Mouse (Mus musculus): ENCODE measurements at regions not wholly inside any gene's neighbourhood (a gene's known extent, or its start where the extent isn't known, plus 50 kb on each side); places are given as distances from the start of the nearest gene placed in this dataset.

DNA sequence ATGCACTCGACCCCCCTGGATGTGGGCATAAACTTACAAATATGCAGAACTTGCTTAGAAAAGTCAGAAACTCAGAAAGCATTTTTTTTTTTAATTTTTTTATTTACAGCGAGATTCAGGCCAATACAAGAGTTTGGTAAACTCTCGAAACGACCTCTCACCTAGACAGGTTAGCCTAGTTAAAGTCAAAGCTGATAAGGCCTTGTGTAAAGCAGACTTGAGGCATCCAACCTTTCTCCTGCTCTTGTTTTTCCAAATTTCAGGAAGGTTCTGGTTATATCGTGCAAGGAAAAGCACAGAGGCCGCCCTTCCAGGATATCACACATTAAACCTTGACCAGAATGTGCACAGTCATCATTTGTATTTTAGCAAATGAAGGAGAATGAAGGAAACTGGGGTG lies 315.8 kb downstream of the Etnk1 start:
- no peak for DNase-seq (ENCODE audit: low spot score in 2 of 2)

DNA sequence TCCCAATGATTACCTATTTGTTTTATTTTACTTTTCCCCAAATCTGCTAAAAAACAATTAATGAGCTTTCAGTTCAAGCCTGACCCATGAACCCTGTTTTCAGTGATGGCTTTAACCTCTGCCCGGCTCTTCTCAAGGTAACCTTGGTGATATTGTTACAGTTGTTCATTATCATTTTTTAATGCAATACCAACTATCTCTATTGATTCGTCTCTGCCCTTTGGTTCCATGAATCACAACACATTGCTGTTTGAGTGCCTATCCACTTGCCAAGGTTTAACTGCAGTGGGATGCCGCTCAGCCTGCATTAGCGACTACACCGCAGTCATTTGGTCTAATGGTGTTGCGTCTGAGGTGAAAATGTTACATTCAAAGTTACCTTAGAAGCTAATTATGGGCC lies 317.9 kb downstream of the Etnk1 start:
- no peak for DNase-seq (ENCODE audit: low spot score in 2 of 2)

DNA sequence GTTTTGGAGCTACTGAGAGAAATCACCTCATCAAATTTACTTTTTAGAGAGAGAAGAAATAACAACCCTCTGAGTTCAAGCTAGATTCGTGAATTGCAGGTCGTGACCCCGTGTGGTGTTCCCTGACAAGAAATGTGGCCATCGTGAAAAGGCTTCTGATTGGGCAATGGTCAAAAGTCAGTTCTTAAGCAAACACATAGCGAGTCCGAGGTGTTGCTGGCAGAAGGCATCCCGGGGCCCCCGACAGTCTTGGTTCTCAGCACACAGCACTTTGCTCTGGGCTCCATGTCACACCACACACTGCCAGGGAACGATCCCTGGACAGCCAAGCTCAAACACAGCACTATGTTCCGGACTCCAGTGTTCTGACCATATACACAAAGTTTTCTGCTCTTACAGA lies 320.0 kb downstream of the Etnk1 start:
- no peak for DNase-seq (ENCODE audit: low spot score in 2 of 2)

DNA sequence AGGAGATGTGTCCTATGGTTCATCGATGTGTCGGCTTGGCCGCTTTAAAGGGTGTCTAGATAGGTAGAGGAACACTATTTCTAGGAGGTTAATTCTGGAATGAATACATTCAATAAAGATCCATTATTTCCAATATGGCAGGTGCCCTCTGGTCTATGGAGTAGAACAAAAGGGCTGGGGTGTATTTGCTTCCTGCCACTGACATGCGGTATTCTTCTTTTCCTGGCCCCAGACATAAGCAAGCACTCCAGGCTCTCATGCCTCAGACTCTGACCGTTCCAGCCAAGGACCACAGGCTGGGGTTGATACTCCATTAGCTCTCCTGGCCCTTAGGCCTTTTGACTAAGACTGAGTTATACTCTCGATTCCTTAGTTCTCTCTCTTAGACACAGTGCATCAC lies 323.0 kb downstream of the Etnk1 start:
- no peak for DNase-seq (ENCODE audit: low spot score in 2 of 2)

DNA sequence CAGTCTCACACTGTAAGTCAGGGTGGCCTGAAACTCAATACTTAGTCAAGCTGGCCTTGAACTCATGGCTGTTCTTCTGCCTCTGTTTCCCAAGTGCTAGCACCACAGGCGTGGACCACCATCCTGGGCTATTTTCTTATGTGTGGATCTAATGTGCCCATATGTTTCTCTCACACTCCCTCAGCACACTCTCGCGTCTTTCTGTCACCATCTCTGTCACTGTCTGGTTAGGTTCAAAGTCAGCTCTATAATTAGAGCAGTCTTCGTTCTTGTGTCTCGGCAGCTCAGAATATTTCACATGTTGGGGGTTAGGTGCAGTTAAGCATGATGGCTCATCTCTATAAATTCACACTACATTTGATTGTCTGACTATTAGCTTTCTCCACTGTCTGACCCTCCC lies 324.4 kb downstream of the Etnk1 start:
- DNase-seq (ENCODE audit: low spot score in 2 of 2), result no peak

DNA sequence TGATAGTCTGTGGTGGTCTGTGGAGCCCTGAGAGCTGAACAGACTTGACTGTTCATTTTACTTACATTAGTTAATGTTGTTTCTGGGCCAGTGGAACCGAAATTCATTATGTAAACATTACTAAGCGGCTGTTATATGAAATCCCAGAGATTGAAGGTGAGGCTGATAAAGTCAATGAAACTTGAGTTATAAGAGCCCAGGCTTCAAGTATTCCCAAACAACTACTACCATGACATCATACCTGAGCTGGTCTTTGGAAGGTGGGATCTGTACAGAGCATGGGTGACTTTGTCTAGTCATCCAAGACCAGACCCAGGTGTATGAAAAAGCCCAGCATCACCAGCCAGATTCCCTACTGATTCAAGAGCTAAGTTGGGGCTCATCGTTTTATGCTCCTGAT lies 326.5 kb downstream of the Etnk1 start:
- no peak for DNase-seq (ENCODE audit: low spot score in 2 of 2)

DNA sequence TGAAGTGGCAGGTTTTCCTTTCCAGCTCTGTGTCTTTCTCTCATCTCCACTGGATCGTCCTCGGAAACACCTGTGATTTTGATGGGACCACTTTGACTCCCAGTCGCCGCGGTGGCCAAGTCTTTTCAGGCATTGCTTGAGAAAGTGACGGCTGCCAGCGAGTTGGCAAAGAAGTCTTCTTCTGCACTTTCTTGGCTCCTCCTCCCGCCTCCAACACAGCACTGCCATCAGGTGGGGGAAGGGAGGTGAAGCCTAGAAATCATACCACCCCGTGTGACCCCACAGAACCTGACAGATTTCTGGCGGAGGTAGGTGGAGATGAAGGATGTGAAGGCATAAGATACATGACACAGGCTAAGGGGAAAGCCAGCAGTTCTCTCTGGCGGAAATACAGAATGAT lies 327.3 kb downstream of the Etnk1 start:
- DNase-seq (ENCODE audit: low spot score in 2 of 2), result no peak

DNA sequence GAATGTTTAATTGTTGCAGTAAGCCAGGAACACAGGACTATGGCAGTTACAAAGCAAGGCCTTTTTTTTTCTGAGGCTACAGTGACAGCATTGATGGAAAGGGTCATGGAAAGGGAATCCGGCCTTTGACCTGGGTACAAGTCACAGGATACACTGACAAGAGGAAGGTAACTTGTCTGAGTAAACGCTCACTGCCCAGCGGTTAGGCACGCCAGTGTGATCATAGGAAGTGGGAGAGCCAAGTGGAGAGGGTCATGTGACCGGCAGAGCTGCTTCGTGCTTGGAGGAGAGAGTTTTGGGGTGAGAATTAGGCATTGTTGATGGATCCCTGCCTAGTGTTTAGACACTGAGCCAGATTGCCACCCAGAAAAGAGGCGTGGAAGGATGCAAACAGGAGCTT lies 327.9 kb downstream of the Etnk1 start:
- no peak for DNase-seq (ENCODE audit: low spot score in 2 of 2)

DNA sequence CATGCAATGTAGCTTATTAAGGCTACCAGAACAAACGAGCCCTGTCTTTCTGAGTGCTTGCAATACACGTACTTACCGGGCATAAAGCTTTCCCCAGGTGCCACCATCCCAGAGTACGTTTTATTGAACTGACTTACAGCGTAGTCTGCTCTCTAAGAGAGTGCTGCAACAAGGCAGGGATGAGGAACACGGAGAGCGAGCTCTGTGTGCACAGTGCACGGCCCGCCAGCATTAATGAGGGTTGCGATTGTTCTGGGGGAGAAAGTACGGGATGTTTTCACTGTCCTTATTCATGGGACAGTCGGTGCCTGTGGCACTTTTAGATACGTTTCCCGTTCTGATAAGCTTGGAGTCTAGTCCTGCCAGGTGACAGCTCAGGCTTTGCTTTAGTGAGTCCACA lies 331.7 kb downstream of the Etnk1 start:
- DNase-seq (ENCODE audit: low spot score in 2 of 2), result no peak

DNA sequence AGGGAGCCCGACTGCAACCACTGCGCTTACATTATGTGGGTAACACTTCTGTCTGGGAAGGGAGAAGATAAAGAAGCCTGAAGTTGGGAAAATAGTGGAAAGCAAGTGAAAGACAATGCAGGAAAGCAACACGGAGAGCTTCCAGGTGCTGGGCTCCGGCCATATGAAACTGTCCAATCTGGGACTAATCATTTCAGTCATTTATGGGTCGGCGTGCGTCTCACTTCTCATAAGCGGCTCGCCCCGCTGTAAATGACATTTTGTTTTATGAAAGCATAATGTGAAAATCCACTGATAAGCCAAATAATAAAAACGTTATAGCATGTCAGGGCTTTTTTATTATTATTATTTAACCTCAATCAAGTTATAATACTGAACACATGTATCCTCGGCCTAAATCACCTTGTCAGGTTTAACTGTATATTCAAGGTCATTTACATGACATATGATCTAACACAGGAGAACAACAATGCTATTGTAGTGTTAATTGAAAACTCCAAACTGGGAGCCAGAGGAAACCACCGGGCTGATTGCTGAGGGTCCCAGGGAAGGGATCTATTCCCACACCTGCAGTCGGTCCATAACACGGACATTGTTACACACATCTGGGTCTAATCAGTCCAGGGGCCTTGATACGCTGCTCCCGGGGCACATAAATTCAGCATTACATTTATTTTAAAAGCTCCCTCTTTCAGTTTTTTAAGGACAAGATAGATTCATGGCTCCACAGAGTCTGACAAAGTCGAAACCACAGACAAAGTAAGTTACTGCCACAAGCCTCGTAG lies 332.4 kb downstream of the Etnk1 start:
- no peak for DNase-seq (ENCODE audit: low spot score in 2 of 2)

DNA sequence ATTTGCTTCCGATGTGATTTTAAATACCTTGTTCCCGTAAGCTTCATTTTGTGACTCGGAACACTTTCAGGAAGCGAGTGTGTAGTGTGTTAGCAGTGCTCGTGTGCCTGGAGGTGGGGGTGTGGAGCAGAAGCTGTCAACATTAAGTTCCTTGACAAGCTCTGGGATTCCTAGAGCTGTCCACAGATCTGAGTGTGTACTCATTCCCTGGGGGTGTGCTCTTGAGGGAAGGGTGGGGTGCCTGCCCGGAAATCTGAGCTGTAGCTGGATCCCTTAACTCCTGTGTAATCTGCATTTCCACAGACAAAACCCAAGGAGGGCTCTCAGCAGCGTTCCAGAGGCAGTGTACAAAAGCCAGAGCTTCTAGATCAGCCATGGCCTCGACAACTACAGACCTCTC lies 335.8 kb downstream of the Etnk1 start:
- DNase-seq (ENCODE audit: low spot score in 2 of 2), result no peak

DNA sequence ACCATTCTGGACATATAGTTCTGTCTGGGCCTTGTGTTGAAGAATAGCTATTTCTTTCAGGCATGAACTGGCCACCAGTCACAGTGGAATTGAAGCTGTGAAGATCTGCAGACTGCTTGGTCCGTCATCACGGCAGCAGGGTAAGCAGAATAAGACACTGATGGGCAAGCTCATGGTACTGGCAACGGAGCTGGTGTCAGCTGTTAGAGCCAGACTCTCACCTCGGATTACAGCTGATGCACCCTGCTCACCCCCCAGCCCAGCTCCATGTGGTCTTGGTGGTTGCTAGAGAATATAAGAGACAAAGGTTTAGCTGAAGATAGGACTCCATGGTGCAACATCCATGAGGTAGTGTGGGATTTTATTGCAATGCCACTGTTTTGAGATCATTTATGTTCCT lies 336.9 kb downstream of the Etnk1 start:
- DNase-seq (ENCODE audit: low spot score in 2 of 2), result no peak

DNA sequence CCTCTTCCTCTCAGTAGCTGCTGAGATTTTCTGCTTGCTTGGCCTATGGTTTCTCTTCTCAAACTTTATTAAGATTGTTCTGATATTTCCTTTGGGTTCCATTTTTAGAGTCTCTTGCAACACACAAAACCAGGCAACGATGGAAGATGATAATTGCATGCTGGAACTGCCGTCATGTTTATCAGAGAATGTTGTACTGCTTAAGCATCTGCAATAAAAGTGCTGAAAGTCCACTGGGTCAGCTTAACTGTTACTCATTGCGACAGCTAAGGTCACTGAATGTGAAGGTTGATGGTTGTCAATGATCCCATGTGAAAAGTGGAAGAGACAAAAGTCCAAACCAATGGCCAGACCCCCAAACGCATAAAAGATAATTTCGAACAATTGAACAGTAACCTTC lies 346.4 kb downstream of the Etnk1 start:
- no peak for DNase-seq (ENCODE audit: low spot score in 2 of 2)

DNA sequence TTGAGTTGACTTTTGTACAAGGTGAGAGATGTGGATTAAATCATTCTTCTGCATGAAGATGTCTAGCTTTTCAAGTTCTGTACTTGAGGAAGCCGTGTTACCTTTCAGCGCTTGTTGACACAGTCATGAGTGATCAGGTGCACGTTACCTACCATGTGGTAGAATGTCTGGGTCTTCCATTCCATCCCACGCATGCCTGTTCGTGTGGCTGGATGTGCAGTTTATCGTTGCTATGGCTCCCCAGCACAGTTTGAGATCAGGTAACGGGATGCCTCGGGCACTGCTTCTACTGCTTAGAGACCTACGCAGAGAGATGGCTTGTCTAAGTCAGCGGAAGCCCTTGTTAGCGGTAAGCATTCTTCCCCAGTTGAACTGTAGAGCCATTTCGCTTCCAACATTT lies 348.1 kb downstream of the Etnk1 start:
- DNase-seq (ENCODE audit: low spot score in 2 of 2), result no peak

DNA sequence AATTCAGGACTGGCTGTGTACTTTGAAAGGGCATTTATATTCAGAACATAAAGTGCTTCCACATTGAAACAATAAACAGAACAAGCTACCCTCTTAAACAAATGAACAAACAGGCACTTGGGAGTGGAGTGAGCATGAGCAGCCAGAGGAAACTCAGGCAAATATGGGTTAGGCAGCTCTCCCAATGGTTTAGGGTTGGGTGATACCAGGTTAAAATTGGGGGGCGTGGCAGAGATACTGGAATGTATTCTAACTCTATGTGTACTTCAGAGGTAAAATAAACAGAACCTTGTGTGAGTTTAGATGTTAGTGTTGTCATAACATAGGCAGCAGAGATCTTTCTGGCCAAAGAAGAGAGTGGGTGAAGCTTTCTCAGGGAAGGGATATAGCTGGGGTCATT lies 349.7 kb downstream of the Etnk1 start:
- no peak for DNase-seq (ENCODE audit: low spot score in 2 of 2)

DNA sequence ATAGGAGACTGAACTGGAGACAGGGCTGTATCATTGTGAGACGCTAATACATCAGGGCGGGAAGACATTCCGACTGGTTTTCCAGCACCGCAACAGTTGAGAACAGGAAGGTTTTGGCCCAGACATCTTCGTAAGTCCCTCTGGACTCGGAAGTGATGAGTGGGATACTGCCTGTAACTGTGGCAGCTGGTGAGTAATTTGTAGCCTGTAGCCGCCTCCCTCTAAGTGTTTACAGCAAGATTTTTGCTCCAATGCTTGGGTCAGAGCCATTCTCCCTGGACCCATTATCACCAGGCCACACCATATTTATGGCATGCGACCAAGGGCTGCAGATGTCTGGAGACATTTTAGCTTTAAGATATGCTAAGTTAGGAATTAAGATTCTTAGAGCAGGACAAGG lies 351.5 kb downstream of the Etnk1 start:
- DNase-seq (ENCODE audit: low spot score in 2 of 2), result peak in 1 of 2 experiments; percentile 16

DNA sequence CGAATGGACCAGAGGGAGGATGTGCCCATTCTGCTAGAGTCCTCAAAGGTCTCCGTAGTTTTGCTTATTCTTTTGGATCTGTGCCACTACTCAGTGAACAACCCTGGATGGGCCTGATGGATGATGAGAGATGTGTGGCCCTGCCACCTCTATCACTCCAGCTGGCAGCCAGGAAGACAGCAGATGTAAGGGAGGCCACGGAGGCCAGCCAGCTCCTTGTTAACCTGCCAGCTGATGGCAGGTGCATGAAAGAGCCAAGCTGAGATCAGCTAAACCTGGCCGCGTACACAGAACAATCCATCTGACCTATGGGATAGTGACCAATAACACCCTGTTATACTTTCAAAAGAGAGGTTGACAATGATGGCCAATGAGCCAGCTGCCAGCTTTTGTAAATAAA lies 352.6 kb downstream of the Etnk1 start:
- no peak for DNase-seq (ENCODE audit: low spot score in 2 of 2)

DNA sequence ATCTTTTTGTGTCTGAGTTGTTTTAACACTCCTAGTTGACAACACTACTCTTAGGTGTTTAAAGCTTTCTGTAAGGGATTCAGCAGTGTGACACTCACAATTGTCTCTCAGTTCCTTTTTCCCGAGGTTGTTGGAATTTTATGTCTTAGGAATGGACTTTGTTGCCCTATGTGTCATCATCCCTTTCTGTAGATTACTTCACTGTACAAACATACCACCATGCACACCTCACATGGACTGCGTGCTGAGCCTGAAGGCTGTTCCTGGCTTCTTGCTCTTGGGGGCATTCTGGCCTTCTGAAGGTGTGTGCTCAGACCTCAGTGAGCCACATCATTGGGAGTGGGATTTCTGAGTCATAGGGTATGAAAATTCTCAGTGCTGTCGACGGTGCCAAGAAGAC lies 358.1 kb downstream of the Etnk1 start:
- DNase-seq (ENCODE audit: low spot score in 2 of 2), result no peak

DNA sequence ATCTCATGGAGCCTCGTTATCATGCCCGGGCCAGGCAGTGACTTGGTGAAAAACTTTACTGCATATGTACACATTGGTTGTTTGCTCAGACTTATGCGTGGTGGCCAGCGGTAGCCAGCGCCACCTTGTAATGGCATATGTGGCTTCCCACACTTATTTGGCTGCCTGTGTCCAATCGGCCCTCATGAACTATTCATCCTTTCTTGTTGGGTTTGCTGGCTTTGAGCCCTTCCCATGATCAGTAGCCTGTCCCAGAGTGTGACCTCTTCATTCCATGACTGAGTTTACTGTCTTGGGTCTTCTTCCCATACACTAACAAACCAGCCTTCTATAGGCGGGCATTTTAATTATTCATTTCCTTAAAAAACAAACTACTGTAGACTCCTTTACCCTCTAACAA lies 361.9 kb downstream of the Etnk1 start:
- DNase-seq (ENCODE audit: low spot score in 2 of 2), result no peak

DNA sequence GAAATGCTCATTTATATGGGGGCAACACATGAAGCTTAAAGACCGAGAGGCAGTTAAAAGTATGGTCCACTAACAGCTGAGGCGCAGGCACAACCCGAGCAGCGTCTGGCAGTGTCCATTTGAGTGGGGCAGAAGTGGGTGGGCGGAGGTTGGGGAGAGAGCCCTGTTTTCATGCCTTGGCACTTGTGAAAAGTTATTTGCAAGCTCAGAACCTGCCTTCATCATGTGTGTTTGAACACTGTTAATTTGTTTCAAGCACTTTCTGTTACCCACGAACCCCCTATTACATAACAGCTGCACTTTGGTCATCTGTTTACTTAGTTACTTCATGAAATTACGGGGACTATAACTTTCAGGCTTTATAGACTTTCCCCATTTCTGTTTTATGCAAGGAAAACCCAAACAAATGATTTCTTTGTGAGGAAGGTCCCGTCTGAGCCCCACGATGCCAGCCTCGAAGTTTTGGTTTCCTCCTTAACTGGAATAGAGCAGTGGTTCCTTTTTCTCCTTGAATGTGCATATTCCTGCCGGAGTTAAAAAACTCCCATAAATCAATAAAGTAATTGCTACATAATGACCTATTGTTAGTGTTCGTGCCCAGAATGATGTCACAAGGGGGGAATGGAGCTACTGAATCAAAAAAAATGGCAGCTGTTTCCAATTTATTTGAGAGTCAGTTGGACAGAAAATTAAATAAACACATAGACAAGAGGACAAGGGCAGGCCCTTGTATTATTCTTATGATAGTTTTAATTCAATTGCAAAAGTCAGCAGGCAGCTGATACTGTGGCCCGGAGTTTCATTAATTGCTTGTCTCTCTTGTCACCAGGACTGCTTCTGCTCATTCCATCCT lies 363.6 kb downstream of the Etnk1 start:
- DNase-seq (ENCODE audit: low spot score in 2 of 2), result no peak

DNA sequence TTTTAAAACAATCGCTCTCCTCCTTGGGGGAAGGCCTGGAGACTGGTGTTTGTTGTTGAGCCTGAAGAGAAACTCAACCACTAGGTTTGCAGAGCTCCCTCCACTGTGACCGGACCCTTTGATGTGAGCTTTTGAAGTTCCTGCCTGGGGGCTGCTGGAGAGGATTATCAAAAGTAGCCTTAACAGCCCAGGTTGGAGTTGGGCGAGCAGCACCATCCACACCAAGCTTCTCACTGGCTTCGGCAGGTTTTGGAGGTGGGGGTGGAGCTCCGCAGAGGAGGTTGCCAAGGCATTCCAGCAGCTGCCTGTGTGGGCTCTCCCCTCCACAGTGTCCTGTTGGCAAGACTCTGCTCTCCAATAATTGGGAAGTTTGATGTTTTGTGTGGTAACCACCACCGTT lies 364.5 kb downstream of the Etnk1 start:
- peak in 1 of 2 experiments; percentile 23 for DNase-seq (ENCODE audit: low spot score in 2 of 2)

DNA sequence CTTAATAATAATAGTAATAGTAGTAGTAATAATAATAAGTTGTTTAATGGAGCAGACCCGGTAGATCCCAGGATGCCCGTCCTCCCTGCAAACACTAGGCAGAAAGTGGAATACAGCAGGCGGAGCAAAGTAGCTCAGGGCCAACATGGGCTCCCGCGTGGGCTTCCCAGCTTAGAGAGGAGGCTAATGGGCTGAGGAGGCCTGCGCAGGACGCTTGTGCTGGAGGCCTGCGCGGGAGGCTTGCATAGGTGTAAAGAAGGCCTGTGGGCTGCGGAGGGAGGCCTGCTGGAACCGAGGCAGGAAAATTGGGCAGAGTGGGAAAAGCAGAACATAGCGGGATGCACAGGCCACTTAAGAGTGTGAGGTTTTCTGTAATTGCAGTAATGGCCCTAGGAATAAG lies 365.4 kb downstream of the Etnk1 start:
- no peak for DNase-seq (ENCODE audit: low spot score in 2 of 2)

DNA sequence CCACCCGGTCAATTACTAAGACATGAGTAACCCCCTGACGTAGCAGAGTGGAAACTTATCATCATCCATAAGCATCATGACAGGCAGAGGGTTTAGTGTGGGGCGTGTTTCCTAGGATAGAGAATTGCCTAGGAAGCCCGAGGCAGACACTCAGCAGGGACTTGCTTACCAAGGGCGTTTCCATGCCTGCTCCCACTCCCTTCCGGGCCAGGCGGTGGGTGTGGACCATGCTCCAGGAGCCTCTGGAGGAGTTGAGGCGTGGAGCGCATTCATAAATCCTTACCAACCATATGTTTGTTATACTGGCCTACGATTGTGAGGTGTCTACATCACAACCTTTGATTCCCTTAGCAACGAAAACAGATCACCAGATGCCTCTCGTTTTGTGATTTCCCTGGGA lies 368.2 kb downstream of the Etnk1 start:
- peak; percentile 27 to 47 for DNase-seq (ENCODE audit: low spot score in 2 of 2)

Data from frontal cortex, postnatal 36 days (tissue).